Mouse (Mus musculus): Measurements from ENCODE around the gene Lrrc2. TPM values are rescaled to one million over a fixed set of nuclear protein-coding genes. Genes with fewer than 3 reads are reported as not detected.

Gene Lrrc2
- polyA plus RNA-seq, 1 experiment from 2014 or later: not detected

- Histone ChIP-seq H3K4me2 (no peak overlapping the region), H3K36me3 (ENCODE audit: insufficient read depth) (no peaks in the 10 kb centered on the region), H3K27ac (ENCODE audit: low read depth) (no peak overlapping the region), H3K9ac (no peak overlapping the region), H3K4me1 (ENCODE audit: insufficient read depth) (no peaks in the 10 kb centered on the region), H3K4me3 (ENCODE audit: low read depth, low read length) (no peak overlapping the region), H3K9me3 (ENCODE audit: low read depth, low read length) (no peaks in the 10 kb centered on the region), H3K27me3 (ENCODE audit: insufficient read depth, low read length) (no peaks in the 10 kb centered on the region)
- no peak for TF ChIP-seq CTCF (IDR thresholded peaks at IDR 0.05; ENCODE audit: low read depth)
- 51% methylated on average over 4 of the region's 4 CpGs for WGBS
- no peak for ATAC-seq (ENCODE audit: insufficient read depth)
- DNase-seq: no peak
Observed at GRCm38 (mm10) chr9:110987331-110987730, 36.0 kb downstream of the Lrrc2 start.

- ATAC-seq (ENCODE audit: insufficient read depth) (no peak), DNase-seq (no peak)
- no peaks in the 10 kb centered on the region for H3K9me3 ChIP-seq (ENCODE audit: low read depth, low read length)
- WGBS: 65% methylated on average over 3 of the region's 3 CpGs
- H3K36me3 ChIP-seq (ENCODE audit: insufficient read depth): no peaks in the 10 kb centered on the region
- TF ChIP-seq CTCF (IDR thresholded peaks at IDR 0.05; ENCODE audit: low read depth): no peak
- H3K9ac ChIP-seq: no peak overlapping the region
- H3K27me3 ChIP-seq (ENCODE audit: insufficient read depth, low read length): no peaks in the 10 kb centered on the region
- no peak overlapping the region for H3K4me3 ChIP-seq (ENCODE audit: low read depth, low read length)
- no peak overlapping the region for H3K4me2 ChIP-seq
- no peak overlapping the region for H3K27ac ChIP-seq (ENCODE audit: low read depth)
- H3K4me1 ChIP-seq (ENCODE audit: insufficient read depth): no peaks in the 10 kb centered on the region
Observed at GRCm38 (mm10) chr9:110988078-110988477, 36.7 kb downstream of the Lrrc2 start.

DNA sequence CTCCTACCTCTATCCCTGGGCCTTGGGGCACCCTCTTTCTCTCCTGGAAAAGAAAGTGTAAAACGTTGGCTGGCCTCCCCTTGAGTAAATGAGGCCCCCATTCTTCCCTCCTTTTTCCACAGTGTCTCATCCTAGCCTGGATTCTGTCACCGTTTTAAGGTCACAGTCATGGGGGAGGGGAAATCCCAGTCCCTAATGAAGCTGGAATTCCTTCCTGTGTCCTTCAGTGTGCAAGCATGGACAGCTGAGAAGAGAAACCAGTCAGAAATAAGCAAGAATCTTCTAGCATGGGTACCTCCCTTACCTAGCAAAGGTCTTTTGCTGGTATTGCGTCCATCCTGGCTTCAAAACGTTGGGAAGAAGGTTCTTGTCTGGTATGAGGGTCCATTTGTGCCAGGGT is 37.8 kb downstream of the Lrrc2 start:
- Histone ChIP-seq H3K4me1 (ENCODE audit: insufficient read depth) (no peaks in the 10 kb centered on the region), H3K9me3 (ENCODE audit: low read depth, low read length) (no peaks in the 10 kb centered on the region), H3K4me2 (no peak overlapping the region), H3K9ac (no peak overlapping the region), H3K36me3 (ENCODE audit: insufficient read depth) (no peaks in the 10 kb centered on the region), H3K27ac (ENCODE audit: low read depth) (no peak overlapping the region), H3K4me3 (ENCODE audit: low read depth, low read length) (no peak overlapping the region), H3K27me3 (ENCODE audit: insufficient read depth, low read length) (no peaks in the 10 kb centered on the region)
- DNase-seq (no peak), ATAC-seq (ENCODE audit: insufficient read depth) (no peak)
- WGBS: 54% methylated on average over 4 of the region's 4 CpGs
- no peak for TF ChIP-seq CTCF (IDR thresholded peaks at IDR 0.05; ENCODE audit: low read depth)

DNA sequence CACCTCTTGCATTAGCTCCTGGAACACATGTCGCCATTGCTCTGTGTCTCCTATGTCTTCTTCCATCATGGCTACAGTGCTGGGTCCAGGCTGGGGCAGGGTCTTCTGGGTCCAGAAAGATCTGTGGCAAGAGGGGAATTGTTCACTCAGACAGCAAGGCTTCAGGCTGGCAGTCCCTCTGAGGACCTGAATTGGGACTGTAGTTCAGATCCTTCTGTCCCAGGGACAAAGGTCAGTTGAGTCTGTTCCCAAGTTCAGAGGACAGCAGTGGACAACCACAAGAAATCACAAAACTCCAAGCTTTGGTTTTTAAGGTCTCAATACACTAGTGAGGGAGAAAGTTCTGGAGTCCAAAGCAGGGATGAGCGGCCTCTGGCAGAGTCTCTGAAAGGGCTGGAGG is 38.2 kb downstream of the Lrrc2 start:
- Histone ChIP-seq H3K4me2 (no peak overlapping the region), H3K4me1 (ENCODE audit: insufficient read depth) (no peaks in the 10 kb centered on the region), H3K27ac (ENCODE audit: low read depth) (no peak overlapping the region), H3K9ac (no peak overlapping the region), H3K36me3 (ENCODE audit: insufficient read depth) (no peaks in the 10 kb centered on the region), H3K9me3 (ENCODE audit: low read depth, low read length) (no peaks in the 10 kb centered on the region), H3K4me3 (ENCODE audit: low read depth, low read length) (no peak overlapping the region), H3K27me3 (ENCODE audit: insufficient read depth, low read length) (no peaks in the 10 kb centered on the region)
- no peak for TF ChIP-seq CTCF (IDR thresholded peaks at IDR 0.05; ENCODE audit: low read depth)
- no peak for ATAC-seq (ENCODE audit: insufficient read depth)
- DNase-seq: no peak
- 82% methylated on average over 2 of the region's 2 CpGs for WGBS

DNA sequence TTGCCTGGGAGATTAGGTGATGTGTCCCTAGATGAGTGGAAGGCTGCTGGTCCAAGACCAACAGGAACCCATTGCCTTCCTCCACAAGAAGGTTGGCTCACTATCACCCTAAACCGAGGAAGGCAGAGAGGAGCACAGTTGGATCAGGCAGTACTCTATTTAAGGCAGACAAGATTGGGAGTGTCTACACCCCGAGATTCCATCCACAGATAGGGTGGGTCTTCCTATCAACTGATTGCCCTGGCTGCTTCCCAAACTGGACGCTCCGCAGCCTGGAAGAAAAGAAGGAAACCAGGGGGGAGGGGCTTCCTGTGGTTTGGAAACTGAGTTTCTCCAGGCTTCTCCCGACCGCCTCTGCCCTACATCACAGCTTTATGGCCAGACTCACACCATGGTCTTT is 38.9 kb downstream of the Lrrc2 start, which contains the start of gene Rtp3:
TSS of gene Rtp3 (minus strand) at position 380 of the 400 bp plus-strand sequence.
- H3K4me2 ChIP-seq: no peak within 1 kb of the TSS
- ATAC-seq (ENCODE audit: insufficient read depth) (no peak), DNase-seq (peak; percentile 42)
- no peaks in the 10 kb centered on the region for H3K9me3 ChIP-seq (ENCODE audit: low read depth, low read length)
- no peak within 1 kb of the TSS for H3K4me3 ChIP-seq (ENCODE audit: low read depth, low read length)
- no peak for TF ChIP-seq CTCF (IDR thresholded peaks at IDR 0.05; ENCODE audit: low read depth)
- no peaks in the 10 kb centered on the region for H3K36me3 ChIP-seq (ENCODE audit: insufficient read depth)
- H3K4me1 ChIP-seq (ENCODE audit: insufficient read depth): no peaks in the 10 kb centered on the region
- 37% methylated on average over 6 of the region's 6 CpGs for WGBS
- H3K27ac ChIP-seq (ENCODE audit: low read depth): no peak within 1 kb of the TSS
- no peaks in the 10 kb centered on the region for H3K27me3 ChIP-seq (ENCODE audit: insufficient read depth, low read length)
- no peak within 1 kb of the TSS for H3K9ac ChIP-seq

DNA sequence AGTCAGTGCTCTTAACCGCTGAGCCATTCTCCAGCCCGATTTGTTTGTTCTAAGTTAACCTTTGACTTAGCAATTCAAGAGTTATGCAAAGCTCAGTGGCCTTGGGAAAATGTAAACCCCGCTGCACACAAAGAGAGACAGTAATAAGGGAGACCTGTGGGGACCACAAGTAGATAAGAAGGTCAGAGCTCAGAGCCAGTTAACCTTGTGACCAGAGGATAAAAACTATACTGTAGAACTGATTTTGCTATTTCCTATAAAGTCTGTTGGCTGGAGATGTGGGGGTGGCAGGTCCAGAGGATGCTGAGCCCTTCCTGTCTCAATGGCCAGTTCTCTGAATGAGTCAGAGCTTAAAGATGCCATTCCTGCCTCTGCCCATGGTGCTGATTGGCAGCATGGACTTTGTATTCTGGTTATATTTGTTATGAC is 42.0 kb downstream of the Lrrc2 start:
- ATAC-seq (ENCODE audit: insufficient read depth): no peak
- Histone ChIP-seq H3K36me3 (ENCODE audit: insufficient read depth) (no peaks in the 10 kb centered on the region), H3K4me3 (ENCODE audit: low read depth, low read length) (no peak overlapping the region), H3K9ac (no peak overlapping the region), H3K27me3 (ENCODE audit: insufficient read depth, low read length) (no peaks in the 10 kb centered on the region), H3K4me1 (ENCODE audit: insufficient read depth) (no peaks in the 10 kb centered on the region), H3K4me2 (no peak overlapping the region), H3K9me3 (ENCODE audit: low read depth, low read length) (no peaks in the 10 kb centered on the region), H3K27ac (ENCODE audit: low read depth) (no peak overlapping the region)
- DNase-seq: peak; percentile 55
- 13% methylated on average over 3 of the region's 3 CpGs for WGBS
- TF ChIP-seq CTCF (IDR thresholded peaks at IDR 0.05; ENCODE audit: low read depth): no peak

- Histone ChIP-seq H3K27ac (ENCODE audit: low read depth) (no peak overlapping the region), H3K27me3 (ENCODE audit: insufficient read depth, low read length) (no peaks in the 10 kb centered on the region), H3K4me1 (ENCODE audit: insufficient read depth) (no peaks in the 10 kb centered on the region), H3K9ac (peak overlapping the region; percentile 38), H3K36me3 (ENCODE audit: insufficient read depth) (no peaks in the 10 kb centered on the region), H3K4me2 (peak overlapping the region; percentile 66), H3K4me3 (ENCODE audit: low read depth, low read length) (peak overlapping the region; percentile 38), H3K9me3 (ENCODE audit: low read depth, low read length) (no peaks in the 10 kb centered on the region)
- DNase-seq (peak; percentile 88), ATAC-seq (ENCODE audit: insufficient read depth) (peak; percentile 93)
- peak; percentile 37; the same call in 1 of the 2 replicates for TF ChIP-seq CTCF (IDR thresholded peaks at IDR 0.05; ENCODE audit: low read depth)
- WGBS: 10% methylated on average over 13 of the region's 13 CpGs
Observed at GRCm38 (mm10) chr9:110994716-110995172, 43.4 kb downstream of the Lrrc2 start.

DNA sequence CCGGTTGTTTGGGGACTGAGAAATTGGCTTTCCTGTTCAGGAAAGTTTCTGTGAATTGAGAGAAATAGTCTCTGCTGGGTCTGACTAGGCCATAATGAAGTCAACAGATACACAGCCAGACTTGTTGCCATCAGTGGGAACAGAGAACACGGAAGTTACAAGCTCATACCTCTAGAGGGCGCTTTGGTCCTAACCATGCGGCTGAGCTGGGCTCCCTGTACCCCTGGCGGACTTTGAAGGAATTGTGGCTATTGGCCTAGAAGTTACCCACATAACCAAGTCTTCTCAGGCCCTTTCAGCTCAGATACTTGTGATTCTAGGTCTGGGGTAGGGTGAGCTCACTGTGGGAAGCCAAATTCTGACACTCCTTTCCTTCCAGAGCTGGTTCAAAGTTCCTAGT is 45.9 kb downstream of the Lrrc2 start:
- no peak overlapping the region for H3K4me3 ChIP-seq (ENCODE audit: low read depth, low read length)
- ATAC-seq (ENCODE audit: insufficient read depth): peak; percentile 57
- no peak overlapping the region for H3K9ac ChIP-seq
- TF ChIP-seq CTCF (IDR thresholded peaks at IDR 0.05; ENCODE audit: low read depth): peak; percentile 99
- DNase-seq: peak; percentile 93
- 2% methylated on average over 5 of the region's 5 CpGs for WGBS
- H3K27me3 ChIP-seq (ENCODE audit: insufficient read depth, low read length): no peaks in the 10 kb centered on the region
- no peaks in the 10 kb centered on the region for H3K9me3 ChIP-seq (ENCODE audit: low read depth, low read length)
- H3K36me3 ChIP-seq (ENCODE audit: insufficient read depth): no peaks in the 10 kb centered on the region
- H3K4me1 ChIP-seq (ENCODE audit: insufficient read depth): no peaks in the 10 kb centered on the region
- H3K27ac ChIP-seq (ENCODE audit: low read depth): no peak overlapping the region
- no peak overlapping the region for H3K4me2 ChIP-seq
